Mouse (Mus musculus): ENCODE results near the gene R3hdm2. TPM values are rescaled to one million over a fixed set of nuclear protein-coding genes. Genes with fewer than 3 reads are reported as not detected.

Gene R3hdm2
- polyA plus RNA-seq, 1 experiment = 475 TPM

DNA sequence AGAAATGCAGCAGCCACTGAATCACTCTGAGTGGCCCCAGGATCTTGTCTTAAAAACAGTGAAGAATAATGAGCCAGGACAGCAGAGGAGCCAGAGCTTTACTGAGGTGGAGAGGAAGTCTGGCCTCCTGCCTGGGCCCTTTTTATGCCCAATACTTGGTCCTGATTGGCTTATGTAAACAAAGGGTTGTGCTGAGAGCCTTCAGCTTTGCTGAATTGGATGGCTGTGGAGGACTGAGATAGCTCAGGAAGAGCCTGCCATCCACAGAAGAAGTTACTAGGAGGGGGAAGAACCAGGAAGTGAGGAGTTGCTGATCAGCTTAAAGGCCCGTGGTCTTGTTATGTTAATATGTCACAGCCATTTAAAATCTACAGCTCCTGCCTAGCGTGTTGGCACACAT is 46.5 kb downstream of the R3hdm2 start:
- no peak for TF ChIP-seq CTCF (IDR thresholded peaks at IDR 0.05; ENCODE audit: insufficient read depth, low read depth, low read length)
- H3K4me1 ChIP-seq (ENCODE audit: control insufficient read depth, insufficient read depth, low read length) = peaks cover 14% of the 10 kb centered on the region
- WGBS = 30% methylated on average over 2 of the region's 2 CpGs
- no peak overlapping the region for H3K4me3 ChIP-seq (ENCODE audit: insufficient read depth, low read depth, low read length)
- H3K27ac ChIP-seq (ENCODE audit: insufficient read depth, low read depth, low read length) = no peak overlapping the region

DNA sequence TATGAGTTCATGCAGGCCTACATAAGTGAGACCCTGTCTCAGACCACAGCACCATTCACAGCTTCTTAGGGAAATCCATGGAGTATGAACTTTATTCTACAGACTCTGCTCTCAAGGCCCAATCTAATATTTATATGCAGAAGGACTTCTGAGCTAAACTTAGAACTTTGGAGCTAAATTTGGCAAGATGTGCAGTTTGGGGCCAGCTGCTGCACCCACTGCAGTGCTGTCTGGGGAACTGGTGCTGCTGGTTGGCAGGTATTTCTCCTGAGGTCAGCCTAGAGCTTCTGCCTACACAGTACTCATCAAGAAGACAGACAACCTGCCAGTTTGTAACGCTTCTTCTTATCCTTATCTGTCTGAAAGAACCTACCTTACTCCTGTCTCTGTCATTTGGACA is 47.0 kb downstream of the R3hdm2 start:
- Histone ChIP-seq H3K4me3 (ENCODE audit: insufficient read depth, low read depth, low read length) (no peak overlapping the region), H3K4me1 (ENCODE audit: control insufficient read depth, insufficient read depth, low read length) (peaks cover 16% of the 10 kb centered on the region), H3K27ac (ENCODE audit: insufficient read depth, low read depth, low read length) (no peak overlapping the region)
- TF ChIP-seq CTCF (IDR thresholded peaks at IDR 0.05; ENCODE audit: insufficient read depth, low read depth, low read length) (no peak), POLR2A (IDR thresholded peaks at IDR 0.05; ENCODE audit: insufficient read depth, low read depth, low read length) (no peak)
- WGBS = 89% methylated on average over 1 of the region's 1 CpGs

DNA sequence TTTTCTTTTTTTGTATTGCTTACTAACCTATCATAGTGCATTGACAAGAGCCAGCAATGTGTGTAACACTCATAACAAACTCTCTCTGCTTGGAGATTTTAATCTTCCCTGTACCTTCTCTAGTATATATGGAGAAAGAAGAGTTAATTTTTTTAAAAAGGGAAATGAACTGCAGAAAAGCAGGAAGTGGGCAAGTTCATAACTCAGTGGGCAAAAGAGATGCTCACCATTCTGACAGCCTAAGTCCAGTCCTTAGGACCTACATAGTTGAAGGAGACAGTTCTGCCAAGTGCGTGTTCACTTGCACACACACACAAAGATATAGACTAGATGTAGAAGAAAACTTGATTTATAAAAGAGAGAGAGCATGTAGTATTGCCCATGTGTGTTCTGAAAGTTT is 47.9 kb downstream of the R3hdm2 start:
- TF ChIP-seq CTCF (IDR thresholded peaks at IDR 0.05; ENCODE audit: insufficient read depth, low read depth, low read length) = no peak
- TF ChIP-seq POLR2A (IDR thresholded peaks at IDR 0.05; ENCODE audit: insufficient read depth, low read depth, low read length) = no peak
- H3K4me1 ChIP-seq (ENCODE audit: control insufficient read depth, insufficient read depth, low read length) = peaks cover 16% of the 10 kb centered on the region
- no peak overlapping the region for H3K4me3 ChIP-seq (ENCODE audit: insufficient read depth, low read depth, low read length)
- 94% methylated on average over 1 of the region's 1 CpGs for WGBS
- no peak overlapping the region for H3K27ac ChIP-seq (ENCODE audit: insufficient read depth, low read depth, low read length)

DNA sequence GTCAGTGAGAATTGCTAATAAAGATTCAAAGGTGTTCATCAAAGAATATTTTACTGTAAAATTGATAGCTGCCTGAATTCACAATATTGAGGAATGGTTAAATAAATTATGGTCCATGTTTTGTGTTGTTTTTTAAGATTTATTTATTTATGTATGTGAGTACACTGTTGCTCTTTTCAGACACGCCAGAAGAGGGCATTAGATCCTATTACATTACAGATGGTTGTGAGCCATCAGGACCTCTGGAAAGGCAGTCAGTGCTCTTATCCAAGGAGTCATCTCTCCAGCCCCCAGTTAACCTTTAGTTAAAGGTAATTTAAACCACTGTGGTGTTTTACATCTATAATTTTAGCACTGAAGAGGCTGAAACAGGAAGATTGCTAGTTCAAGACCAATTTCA is 49.4 kb downstream of the R3hdm2 start:
- 41% methylated on average over 1 of the region's 1 CpGs for WGBS
- TF ChIP-seq CTCF (IDR thresholded peaks at IDR 0.05; ENCODE audit: insufficient read depth, low read depth, low read length) = no peak
- no peak for TF ChIP-seq POLR2A (IDR thresholded peaks at IDR 0.05; ENCODE audit: insufficient read depth, low read depth, low read length)
- H3K4me3 ChIP-seq (ENCODE audit: insufficient read depth, low read depth, low read length) = no peak overlapping the region
- H3K4me1 ChIP-seq (ENCODE audit: control insufficient read depth, insufficient read depth, low read length) = peaks cover 14% of the 10 kb centered on the region
- H3K27ac ChIP-seq (ENCODE audit: insufficient read depth, low read depth, low read length) = no peak overlapping the region

DNA sequence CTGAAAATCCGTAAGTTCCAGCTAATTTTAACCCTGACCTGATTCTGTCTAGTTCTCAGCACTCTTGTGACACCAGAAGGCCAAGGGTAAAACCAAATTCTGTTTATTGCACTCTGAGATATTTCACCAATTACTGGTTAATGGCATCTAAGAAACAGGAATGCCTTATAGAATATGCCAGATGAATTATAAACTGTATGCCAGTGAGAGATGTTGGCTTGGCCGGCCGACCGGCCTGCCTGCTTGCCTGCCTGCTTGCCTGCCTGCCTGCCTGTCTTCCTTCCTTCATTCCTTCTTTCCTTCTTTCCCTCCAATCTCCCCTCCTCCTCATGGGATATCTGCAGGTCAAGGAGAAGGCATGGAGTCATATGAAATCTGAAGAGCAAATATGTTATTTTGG is 52.3 kb downstream of the R3hdm2 start:
- no peak overlapping the region for H3K4me3 ChIP-seq (ENCODE audit: insufficient read depth, low read depth, low read length)
- 75% methylated on average over 4 of the region's 4 CpGs for WGBS
- H3K4me1 ChIP-seq (ENCODE audit: control insufficient read depth, insufficient read depth, low read length) = peaks cover 7% of the 10 kb centered on the region; the same call in 1 of the 2 replicates
- H3K27ac ChIP-seq (ENCODE audit: insufficient read depth, low read depth, low read length) = no peak overlapping the region
- TF ChIP-seq CTCF (IDR thresholded peaks at IDR 0.05; ENCODE audit: insufficient read depth, low read depth, low read length) (no peak), POLR2A (IDR thresholded peaks at IDR 0.05; ENCODE audit: insufficient read depth, low read depth, low read length) (no peak)

DNA sequence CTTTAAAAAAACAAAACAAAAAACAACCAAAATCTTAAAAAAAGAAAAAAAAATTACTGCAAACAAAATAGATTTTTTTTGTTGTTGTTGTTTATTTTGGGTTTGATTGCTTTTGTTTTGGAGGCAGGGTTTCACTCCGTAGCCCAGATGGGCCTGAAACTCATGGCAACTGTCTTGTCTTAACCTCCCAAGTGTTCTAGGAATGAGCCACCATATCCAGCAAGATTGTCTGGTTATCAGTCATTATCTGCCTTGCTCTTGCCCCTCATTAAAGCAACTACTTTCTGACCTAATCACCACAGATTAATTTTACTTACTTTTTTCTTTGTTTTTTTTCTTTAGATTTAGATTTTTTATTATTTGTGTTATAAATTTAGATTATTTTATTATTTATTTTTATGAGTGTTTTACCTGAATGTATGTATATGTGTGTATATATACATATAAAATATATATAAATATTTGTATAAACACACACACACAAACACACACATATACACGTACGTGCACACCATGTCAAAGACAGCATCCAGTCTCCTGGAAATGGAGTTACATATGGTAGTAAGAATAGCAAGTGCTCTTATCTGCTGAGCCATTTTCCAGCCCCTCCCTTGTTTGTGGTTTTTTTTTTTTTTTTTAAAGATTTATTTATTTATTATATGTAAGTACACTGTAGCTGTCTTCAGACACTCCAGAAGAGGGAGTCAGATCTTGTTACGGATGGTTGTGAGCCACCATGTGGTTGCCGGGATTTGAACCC is 57.4 kb downstream of the R3hdm2 start:
- Histone ChIP-seq H3K4me3 (ENCODE audit: insufficient read depth, low read depth, low read length) (no peak overlapping the region), H3K27ac (ENCODE audit: insufficient read depth, low read depth, low read length) (no peak overlapping the region), H3K4me1 (ENCODE audit: control insufficient read depth, insufficient read depth, low read length) (peaks cover 1% of the 10 kb centered on the region; the same call in 1 of the 2 replicates)
- WGBS = 85% methylated on average over 5 of the region's 5 CpGs
- TF ChIP-seq CTCF (IDR thresholded peaks at IDR 0.05; ENCODE audit: insufficient read depth, low read depth, low read length) = no peak
- TF ChIP-seq POLR2A (IDR thresholded peaks at IDR 0.05; ENCODE audit: insufficient read depth, low read depth, low read length) = no peak

DNA sequence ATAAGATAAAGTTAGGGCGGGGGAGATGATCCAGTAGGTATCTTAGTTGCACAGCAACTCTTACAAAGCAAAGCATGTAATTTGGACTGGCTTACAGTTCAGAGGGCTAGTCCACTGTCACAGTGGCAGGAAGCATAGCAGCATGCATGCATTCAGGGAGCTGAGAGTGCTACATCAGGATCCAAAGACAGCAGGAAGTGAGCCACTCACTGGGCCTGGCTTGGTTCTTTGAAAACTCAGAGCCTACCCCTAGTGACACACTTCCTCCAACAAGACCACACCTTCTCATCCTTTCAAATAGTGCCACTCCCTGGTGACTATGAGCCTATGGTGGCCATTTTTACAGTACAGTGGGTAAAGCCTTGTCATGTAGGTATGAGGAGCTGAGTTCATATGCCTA is 73.6 kb downstream of the R3hdm2 start:
- Histone ChIP-seq H3K4me1 (ENCODE audit: control insufficient read depth, insufficient read depth, low read length) (no peaks in the 10 kb centered on the region), H3K4me3 (ENCODE audit: insufficient read depth, low read depth, low read length) (no peak overlapping the region), H3K27ac (ENCODE audit: insufficient read depth, low read depth, low read length) (no peak overlapping the region)
- TF ChIP-seq CTCF (IDR thresholded peaks at IDR 0.05; ENCODE audit: insufficient read depth, low read depth, low read length) (no peak), POLR2A (IDR thresholded peaks at IDR 0.05; ENCODE audit: insufficient read depth, low read depth, low read length) (no peak)
- WGBS = 96% methylated on average over 1 of the region's 1 CpGs

DNA sequence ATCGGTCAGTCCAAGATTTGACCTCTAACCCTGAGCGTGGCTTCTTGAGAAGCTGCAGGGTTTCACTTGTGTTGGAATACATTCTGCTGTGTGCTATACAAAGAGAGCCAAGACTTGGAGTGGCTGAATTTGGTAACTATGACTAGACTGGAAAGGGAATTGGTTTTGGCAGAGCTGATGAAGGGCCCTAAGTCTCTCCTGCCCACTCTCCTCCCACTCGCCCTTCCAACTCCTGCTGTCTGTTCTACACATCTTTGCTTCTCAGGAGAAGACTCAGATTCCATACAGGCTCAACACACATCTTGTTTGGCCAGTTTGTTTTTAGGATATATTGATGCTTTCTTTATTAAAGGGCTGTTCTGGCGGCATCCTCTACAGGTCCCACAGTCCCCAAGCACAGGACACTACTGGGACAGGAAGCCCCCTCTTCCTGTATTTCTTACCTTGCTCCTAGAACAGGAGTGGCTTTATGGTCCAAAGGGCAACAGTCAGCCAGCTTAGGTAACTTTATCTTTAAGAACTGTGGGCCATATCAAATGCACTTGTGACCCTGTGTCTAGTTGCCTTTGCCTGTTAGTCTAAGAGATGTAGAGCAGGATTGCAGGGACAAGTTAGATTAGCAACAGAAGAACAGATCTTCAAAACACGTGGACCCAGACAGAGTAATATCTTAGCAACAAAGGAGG is 82.4 kb downstream of the R3hdm2 start:
- TF ChIP-seq POLR2A (IDR thresholded peaks at IDR 0.05; ENCODE audit: insufficient read depth, low read depth, low read length) = no peak
- no peak for TF ChIP-seq CTCF (IDR thresholded peaks at IDR 0.05; ENCODE audit: insufficient read depth, low read depth, low read length)
- WGBS = 71% methylated on average over 5 of the region's 5 CpGs
- no peaks in the 10 kb centered on the region for H3K4me1 ChIP-seq (ENCODE audit: control insufficient read depth, insufficient read depth, low read length)
- no peak overlapping the region for H3K4me3 ChIP-seq (ENCODE audit: insufficient read depth, low read depth, low read length)
- H3K27ac ChIP-seq (ENCODE audit: insufficient read depth, low read depth, low read length) = no peak overlapping the region

DNA sequence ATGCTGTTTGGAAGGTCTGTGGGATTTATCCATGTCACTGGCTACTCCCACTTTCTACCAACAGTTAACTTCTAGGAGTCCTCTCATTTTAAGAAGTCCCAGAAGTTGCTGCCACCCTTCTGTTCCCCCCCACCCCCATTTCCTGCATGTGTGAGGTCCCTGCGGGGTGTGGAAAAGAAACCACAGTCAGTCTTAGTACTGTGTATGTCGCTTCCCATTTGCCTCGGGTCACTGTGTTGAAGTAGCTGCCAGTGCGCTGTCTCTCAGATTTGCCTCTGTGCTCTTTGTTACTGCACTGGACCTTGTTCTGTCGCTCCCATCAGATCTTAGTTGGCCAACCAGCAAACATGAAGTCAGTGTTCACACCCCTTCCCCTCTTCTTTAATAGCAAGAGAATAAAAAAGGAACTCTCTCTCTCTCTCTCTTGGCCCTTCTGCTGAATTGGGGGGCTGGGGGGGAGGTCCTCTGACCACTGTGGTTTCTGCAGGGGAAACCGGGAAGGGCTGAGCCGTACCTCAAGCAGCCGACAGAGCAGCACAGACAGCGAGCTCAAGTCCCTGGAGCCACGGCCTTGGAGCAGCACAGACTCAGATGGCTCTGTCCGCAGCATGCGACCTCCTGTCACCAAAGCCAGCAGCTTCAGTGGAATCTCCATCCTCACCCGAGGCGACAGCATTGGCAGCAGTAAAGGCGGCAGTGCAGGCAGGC is 91.3 kb downstream of the R3hdm2 start:
- Histone ChIP-seq H3K4me3 (ENCODE audit: insufficient read depth, low read depth, low read length) (no peak overlapping the region), H3K4me1 (ENCODE audit: control insufficient read depth, insufficient read depth, low read length) (no peaks in the 10 kb centered on the region), H3K27ac (ENCODE audit: insufficient read depth, low read depth, low read length) (no peak overlapping the region)
- TF ChIP-seq POLR2A (IDR thresholded peaks at IDR 0.05; ENCODE audit: insufficient read depth, low read depth, low read length) (no peak), CTCF (IDR thresholded peaks at IDR 0.05; ENCODE audit: insufficient read depth, low read depth, low read length) (no peak)
- 78% methylated on average over 15 of the region's 15 CpGs for WGBS
